Mouse (Mus musculus) central nervous system, embryonic 14 days (tissue): Measurements from ENCODE around the gene Rae1. TPM values are rescaled to one million over a fixed set of nuclear protein-coding genes. Genes with fewer than 3 reads are reported as not detected.

Source experiments
- polyA plus RNA-seq: library from polyadenylated mRNA; depleted of rRNA; stranded (reverse); fragments of >200 nt; gene quantifications from 2 replicates; pipeline ENCODE4 v1.2.3, GENCODE M21; 2012; rRNA removed

Gene Rae1
- 125 and 141 TPM in 2 replicates for polyA plus RNA-seq

DNA sequence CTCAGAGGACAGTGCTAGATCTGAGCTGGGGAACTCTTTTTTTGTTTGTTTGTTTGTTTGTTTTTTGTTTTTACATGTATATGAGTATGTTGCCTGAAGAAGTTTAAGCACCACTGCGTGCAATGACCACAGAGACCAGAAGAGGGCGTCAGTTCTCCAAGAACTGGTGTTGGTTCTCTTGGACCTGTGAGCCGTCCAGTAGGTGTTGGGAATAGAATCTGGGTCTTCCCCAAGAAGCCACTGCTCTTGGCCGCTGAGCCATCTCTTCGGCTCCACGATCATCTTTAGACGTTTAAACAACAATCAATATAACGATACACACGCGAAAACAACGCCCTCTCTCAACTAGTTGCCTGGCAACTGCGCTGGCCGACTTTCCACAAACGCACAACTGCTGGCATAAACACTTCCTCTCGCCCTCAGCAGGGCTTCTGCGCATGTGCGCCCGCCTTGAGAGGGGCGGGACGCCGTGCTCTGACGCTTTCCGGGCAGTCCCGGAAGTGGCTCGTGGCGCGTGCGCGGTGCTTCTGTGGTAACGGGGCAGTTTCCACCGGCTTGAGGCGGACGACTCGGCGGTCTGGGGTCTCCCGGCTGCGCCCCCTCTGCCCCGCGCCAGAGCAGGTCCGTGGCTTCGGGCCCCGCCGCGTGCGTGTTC lies at the start of gene Rae1:
TSS of gene Rae1 (plus strand) at position 488 of the 655 bp plus-strand sequence.

GRCm38 (mm10) chr2:172977409-172978130 lies 22.3 kb upstream of the Rae1 start, which contains the start of gene Spo11:
Spo11 (plus strand) TSS chr2:172977700.

GRCm38 (mm10) chr2:173020430-173020829 lies 20.5 kb downstream of the Rae1 start, which contains the start of gene Rbm38:
Rbm38 (plus strand) TSS chr2:173020498.

Other genes starting within 250 kb of the Rae1 start
- 14.9 and 23.7 TPM in 2 replicates for gene Bmp7, start 59.8 kb upstream of the Rae1 start, polyA plus RNA-seq
- gene Spo11, start 22.4 kb upstream of the Rae1 start, polyA plus RNA-seq = 2.0 TPM in 2 replicates
- gene Rbm38, start 20.4 kb downstream of the Rae1 start, polyA plus RNA-seq = 48.7 and 50.7 TPM in 2 replicates
- gene Ctcfl, start 119.4 kb downstream of the Rae1 start, polyA plus RNA-seq = not detected in 2 replicates
- gene Pck1, start 152.9 kb downstream of the Rae1 start, polyA plus RNA-seq = 0.08 TPM in 1 of 2 replicates, not detected in the other
- gene Zbp1, start 218.8 kb downstream of the Rae1 start, polyA plus RNA-seq = 2.0 and 3.3 TPM in 2 replicates